Mouse (Mus musculus) liver, embryonic 11.5 days (tissue): Measurements from ENCODE around the gene Rapsn. TPM values are rescaled to one million over a fixed set of nuclear protein-coding genes. Genes with fewer than 3 reads are reported as not detected.
A peak's percentile ranks its signal among the peaks of the same experiment; 100 is the strongest.

Experiments used
- ATAC-seq: fragments of 200-750 bp; cut with Nextera tagmentation; replicated peaks from 2 replicates; pipeline ENCODE4 v1.8.0; 2017; ENCODE audit warnings: moderate number of reproducible peaks, mild to moderate bottlenecking, moderate TSS enrichment, moderate library complexity; ENCODE audit not compliant: low FRiP score
- DNase-seq: peaks from one replicate; pipeline ENCODE4 v3.0.0-alpha.2; 2017; ENCODE audit warnings: low spot score
- H3K27ac ChIP-seq: fragments of 300-500 bp; sonication (generic); 2 replicates; pipeline ENCODE4 v1.5.1; 2014; ENCODE audit warnings: mild to moderate bottlenecking, low read depth, low read length, control low read depth
- H3K27me3 ChIP-seq: fragments of 300-500 bp; sonication (generic); replicated peaks from 2 replicates; pipeline ENCODE4 v1.6.1; 2014; ENCODE audit warnings: low read length, mixed read lengths; ENCODE audit not compliant: control insufficient read depth, insufficient read depth
- H3K36me3 ChIP-seq: fragments of 300-500 bp; sonication (generic); 2 replicates; pipeline ENCODE4 v1.6.1; 2014; ENCODE audit warnings: mild to moderate bottlenecking, low read length, moderate library complexity, mixed read lengths; ENCODE audit not compliant: control insufficient read depth, insufficient read depth
- H3K4me1 ChIP-seq: fragments of 300-500 bp; sonication (generic); replicated peaks from 2 replicates; pipeline ENCODE4 v1.6.1; 2014; ENCODE audit warnings: low read length, mixed read lengths; ENCODE audit not compliant: control insufficient read depth, insufficient read depth
- H3K4me2 ChIP-seq: fragments of 300-500 bp; sonication (generic); 2 replicates; pipeline ENCODE4 v1.6.1; 2014; ENCODE audit warnings: mild to moderate bottlenecking, control low read depth, moderate library complexity
- H3K4me3 ChIP-seq: fragments of 300-500 bp; sonication (generic); 2 replicates; pipeline ENCODE4 v1.5.1; 2014; ENCODE audit warnings: low read depth, low read length, control low read depth
- H3K9ac ChIP-seq: fragments of 300-500 bp; sonication (generic); 2 replicates; pipeline ENCODE4 v1.6.1; 2014; ENCODE audit warnings: low read depth, low read length, control low read depth
- H3K9me3 ChIP-seq: fragments of 300-500 bp; sonication (generic); 2 replicates; pipeline ENCODE4 v1.6.1; 2016; ENCODE audit warnings: low read length, inconsistent platforms, mixed read lengths; ENCODE audit not compliant: control insufficient read depth
- WGBS: fragments of 180-500 bp; shearing (Covaris S2); extraction: QIAGEN DNeasy Blood & Tissue Kit; methylation state at CpG from one replicate; pipeline ENCODE4 v1.1.7; 2014; 5-methylcytosine and 5-hydroxymethylcytosine counted together
- polyA plus RNA-seq: library from polyadenylated mRNA; unstranded; fragments of >200 nt; fragmentation: Nextera tagmentation; extraction: Ambion mirVana; gene quantifications from 2 replicates; pipeline ENCODE4 v1.2.1, GENCODE M21; 2014

The Rapsn gene
- polyA plus RNA-seq, 1 experiment from 2014 or later: 1.4 TPM

GRCm38 (mm10) chr2:91081775-91082695 is 46.6 kb downstream of the Rapsn start, which contains the start of gene Spi1:
Gene Spi1, plus strand, starts transcription at chr2:91082390.
- Histone ChIP-seq H3K4me2 (peak within 1 kb of the TSS; percentile 18), H3K4me3 (no peak within 1 kb of the TSS)
- no peak for ATAC-seq

GRCm38 (mm10) chr2:91082844-91083243 is 47.4 kb downstream of the Rapsn start:
- peak overlapping the region; percentile 18 for H3K4me2 ChIP-seq
- peaks cover 13% of the 10 kb centered on the region for H3K4me1 ChIP-seq
- no peak overlapping the region for H3K4me3 ChIP-seq
- no peaks in the 10 kb centered on the region for H3K27me3 ChIP-seq
- no peaks in the 10 kb centered on the region for H3K36me3 ChIP-seq
- peak overlapping the region; percentile 65 for H3K27ac ChIP-seq
- DNase-seq (peak; percentile 60), ATAC-seq (peak; percentile 43)
- peak overlapping the region; percentile 59 for H3K9ac ChIP-seq
- H3K9me3 ChIP-seq: no peaks in the 10 kb centered on the region
- WGBS: 30% methylated on average over 11 of the region's 11 CpGs

More at GRCm38 (mm10) chr2:91081775-91082695, 46.6 kb downstream of the Rapsn start, which contains the start of gene Spi1:
- no peaks in the 10 kb centered on the region for H3K27me3 ChIP-seq
- H3K36me3 ChIP-seq: no peaks in the 10 kb centered on the region
- H3K9ac ChIP-seq: peak within 1 kb of the TSS; percentile 59
- DNase-seq: no peak
- H3K27ac ChIP-seq: peak within 1 kb of the TSS; percentile 65
- WGBS: 67% methylated on average over 13 of the region's 13 CpGs
- H3K9me3 ChIP-seq: no peaks in the 10 kb centered on the region
- H3K4me1 ChIP-seq: peaks cover 13% of the 10 kb centered on the region

- H3K4me2 ChIP-seq: peak overlapping the region; percentile 18
- no peaks in the 10 kb centered on the region for H3K9me3 ChIP-seq
- H3K36me3 ChIP-seq: no peaks in the 10 kb centered on the region
- no peaks in the 10 kb centered on the region for H3K27me3 ChIP-seq
- 0 out of 2 replicates have a peak, but pooled peaks have one; percentile 4 for ATAC-seq
- no peak overlapping the region for H3K4me3 ChIP-seq
- H3K4me1 ChIP-seq: peaks cover 11% of the 10 kb centered on the region
- DNase-seq: no peak
- peak overlapping the region; percentile 65; the same call in 1 of the 2 replicates for H3K27ac ChIP-seq
- H3K9ac ChIP-seq: no peak overlapping the region
- WGBS: 50% methylated on average over 1 of the region's 1 CpGs
Measured at GRCm38 (mm10) chr2:91083366-91083940, 48.0 kb downstream of the Rapsn start.

- DNase-seq (no peak), ATAC-seq (no peak)
- no peak overlapping the region for H3K4me3 ChIP-seq
- WGBS: 64% methylated on average over 15 of the region's 15 CpGs
- peak overlapping the region; percentile 12 for H3K4me2 ChIP-seq
- no peaks in the 10 kb centered on the region for H3K9me3 ChIP-seq
- H3K27ac ChIP-seq: peak overlapping the region; percentile 10; the same call in 1 of the 2 replicates
- no peaks in the 10 kb centered on the region for H3K36me3 ChIP-seq
- H3K4me1 ChIP-seq: peaks cover 12% of the 10 kb centered on the region
- H3K9ac ChIP-seq: no peak overlapping the region
- H3K27me3 ChIP-seq: no peaks in the 10 kb centered on the region
Measured at GRCm38 (mm10) chr2:91084179-91084820, 48.9 kb downstream of the Rapsn start.

- Histone ChIP-seq H3K4me2 (no peak overlapping the region), H3K4me3 (no peak overlapping the region), H3K4me1 (peaks cover 13% of the 10 kb centered on the region), H3K36me3 (no peaks in the 10 kb centered on the region), H3K9me3 (no peaks in the 10 kb centered on the region), H3K27me3 (no peaks in the 10 kb centered on the region), H3K9ac (no peak overlapping the region), H3K27ac (no peak overlapping the region)
- 85% methylated on average over 14 of the region's 14 CpGs for WGBS
- ATAC-seq: no peak
- DNase-seq: no peak
Measured at GRCm38 (mm10) chr2:91085494-91086391, 50.3 kb downstream of the Rapsn start.

- no peak overlapping the region for H3K4me3 ChIP-seq
- H3K9ac ChIP-seq: no peak overlapping the region
- no peaks in the 10 kb centered on the region for H3K9me3 ChIP-seq
- no peaks in the 10 kb centered on the region for H3K27me3 ChIP-seq
- no peak for DNase-seq
- 74% methylated on average over 9 of the region's 9 CpGs for WGBS
- no peak for ATAC-seq
- H3K4me2 ChIP-seq: no peak overlapping the region
- no peak overlapping the region for H3K27ac ChIP-seq
- H3K36me3 ChIP-seq: no peaks in the 10 kb centered on the region
- peaks cover 13% of the 10 kb centered on the region for H3K4me1 ChIP-seq
Measured at GRCm38 (mm10) chr2:91086392-91087237, 51.2 kb downstream of the Rapsn start.

- 73% methylated on average over 9 of the region's 9 CpGs for WGBS
- Histone ChIP-seq H3K36me3 (no peaks in the 10 kb centered on the region), H3K9me3 (no peaks in the 10 kb centered on the region), H3K9ac (no peak overlapping the region), H3K4me1 (peaks cover 13% of the 10 kb centered on the region), H3K4me2 (no peak overlapping the region), H3K27me3 (no peaks in the 10 kb centered on the region), H3K4me3 (no peak overlapping the region), H3K27ac (no peak overlapping the region)
- ATAC-seq (no peak), DNase-seq (no peak)
Measured at GRCm38 (mm10) chr2:91087453-91087852, 52.0 kb downstream of the Rapsn start.
